Mouse (Mus musculus) C2C12 (cell line): ENCODE measurements around the gene Cnr1. TPM values are rescaled to one million over a fixed set of nuclear protein-coding genes. Genes with fewer than 3 reads are reported as not detected.

ENCODE experiments used
- H3K27me3 ChIP-seq: one replicate; pipeline ENCODE4 v1.6.1; 2011; ENCODE audit not compliant: control insufficient read depth, insufficient read depth, insufficient read length
- H3K36me3 ChIP-seq: one replicate; pipeline ENCODE4 v1.6.1; 2011; ENCODE audit not compliant: control insufficient read depth, insufficient read depth
- H3K4me3 ChIP-seq: one replicate; pipeline ENCODE4 v1.5.1; 2011; ENCODE audit warnings: mild to moderate bottlenecking, control low read depth; ENCODE audit not compliant: poor library complexity, insufficient read depth, severe bottlenecking
- H3K79me2 ChIP-seq: one replicate; pipeline ENCODE4 v1.6.1; 2011; ENCODE audit not compliant: control insufficient read depth, insufficient read depth
- H3K79me3 ChIP-seq: one replicate; pipeline ENCODE4 v1.6.1; 2011; ENCODE audit warnings: low read depth, control low read depth
- H3ac ChIP-seq: one replicate; pipeline ENCODE3; 2011; ENCODE audit warnings: low read depth; ENCODE audit not compliant: control insufficient read depth, insufficient read length
- CEBPB ChIP-seq: IDR thresholded peaks from one replicate; pipeline ENCODE4 v1.6.1; 2011; ENCODE audit warnings: low read depth, mild to moderate bottlenecking, control low read depth, moderate library complexity
- CTCF ChIP-seq: IDR thresholded peaks from one replicate; pipeline ENCODE4 v1.5.1; 2011; ENCODE audit not compliant: control insufficient read depth, insufficient read depth, insufficient read length
- FOSL1 ChIP-seq: IDR thresholded peaks from one replicate; pipeline ENCODE4 v1.8.0; 2011; ENCODE audit warnings: mild to moderate bottlenecking, low read length; ENCODE audit not compliant: poor library complexity, insufficient read depth, severe bottlenecking
- MAX ChIP-seq: IDR thresholded peaks from one replicate; pipeline ENCODE4 v1.6.1; 2011; ENCODE audit warnings: mild to moderate bottlenecking, control low read depth
- MYOD1 ChIP-seq: IDR thresholded peaks from one replicate; pipeline ENCODE4 v1.6.1; 2011; ENCODE audit warnings: low read depth; ENCODE audit not compliant: control insufficient read depth, insufficient read length
- MYOG ChIP-seq: IDR thresholded peaks from one replicate; pipeline ENCODE4 v1.6.1; 2011; ENCODE audit not compliant: control insufficient read depth, insufficient read length; ENCODE audit errors: extremely low read depth
- USF1 ChIP-seq: IDR thresholded peaks from one replicate; pipeline ENCODE4 v1.6.1; 2011; ENCODE audit warnings: low read depth, mild to moderate bottlenecking, control low read depth, moderate library complexity
- polyA plus RNA-seq: library from polyadenylated mRNA; unstranded; fragments of >200 nt; fragmentation: generic; extraction: Trizol; gene quantifications from one replicate; pipeline ENCODE4 v1.2.1, GENCODE M21; 2012; ENCODE audit warnings: missing spikeins

The Cnr1 gene
- polyA plus RNA-seq, 1 experiment, result 0.39 TPM

DNA sequence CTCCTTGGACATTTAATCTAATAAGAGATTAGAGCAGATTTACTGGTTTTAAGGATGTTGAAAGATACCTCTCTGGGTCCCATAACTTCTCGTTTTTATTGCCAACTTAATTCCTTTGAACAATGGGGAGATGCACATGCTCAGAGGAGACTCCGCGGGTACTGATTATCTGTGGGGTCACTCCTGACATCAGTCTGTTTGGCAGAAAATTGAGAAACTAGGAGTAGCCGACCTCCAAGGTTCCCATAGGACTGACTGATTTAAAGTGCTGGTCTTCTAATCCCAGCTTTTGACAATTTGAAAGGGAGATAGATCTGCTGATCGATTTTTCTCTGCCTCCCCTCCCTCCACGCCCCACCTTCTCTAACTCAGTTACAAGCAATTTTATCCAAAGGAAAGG lies 1.6 kb downstream of the Cnr1 start:
- Histone ChIP-seq H3K36me3 (no peaks in the 10 kb centered on the region), H3K4me3 (no peak overlapping the region), H3ac (no peak overlapping the region), H3K79me3 (no peaks in the 10 kb centered on the region), H3K79me2 (no peaks in the 10 kb centered on the region), H3K27me3 (no peaks in the 10 kb centered on the region)
- TF ChIP-seq CEBPB, result no peak
- no peak for TF ChIP-seq MAX
- no peak for TF ChIP-seq MYOD1
- no peak for TF ChIP-seq CTCF
- no peak for TF ChIP-seq FOSL1
- no peak for TF ChIP-seq MYOG
- no peak for TF ChIP-seq USF1

DNA sequence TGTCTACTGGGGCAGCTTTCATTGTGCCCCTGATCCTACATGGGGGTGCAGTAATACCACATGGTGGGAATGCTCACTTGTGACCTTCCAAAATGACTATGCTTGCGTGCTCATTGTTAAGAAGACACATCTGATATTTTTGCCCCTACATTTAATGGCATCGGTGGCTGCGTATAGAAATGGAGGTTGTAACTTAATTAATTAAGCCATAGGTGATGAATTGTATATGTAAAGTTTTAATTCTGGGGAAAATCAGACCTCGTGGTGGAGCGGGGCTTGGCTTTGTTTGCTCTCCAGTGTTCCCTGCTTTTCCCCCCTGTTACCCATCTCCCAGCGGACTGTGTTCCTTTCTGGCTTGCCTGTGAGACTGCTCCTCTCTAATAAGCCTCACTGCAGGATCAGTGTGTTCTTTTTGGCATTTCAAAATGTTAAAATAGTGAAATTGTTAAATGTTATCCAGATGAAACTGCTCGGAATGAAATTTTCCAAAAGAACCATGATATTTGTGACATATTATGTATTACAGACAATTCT lies 2.4 kb downstream of the Cnr1 start:
- no peaks in the 10 kb centered on the region for H3K27me3 ChIP-seq
- H3K4me3 ChIP-seq, result no peak overlapping the region
- H3K36me3 ChIP-seq, result no peaks in the 10 kb centered on the region
- H3ac ChIP-seq, result no peak overlapping the region
- H3K79me3 ChIP-seq, result no peaks in the 10 kb centered on the region
- H3K79me2 ChIP-seq, result no peaks in the 10 kb centered on the region
- TF ChIP-seq MYOG, result no peak
- no peak for TF ChIP-seq CTCF
- no peak for TF ChIP-seq MYOD1
- no peak for TF ChIP-seq USF1
- TF ChIP-seq CEBPB, result no peak
- no peak for TF ChIP-seq MAX
- TF ChIP-seq FOSL1, result no peak

DNA sequence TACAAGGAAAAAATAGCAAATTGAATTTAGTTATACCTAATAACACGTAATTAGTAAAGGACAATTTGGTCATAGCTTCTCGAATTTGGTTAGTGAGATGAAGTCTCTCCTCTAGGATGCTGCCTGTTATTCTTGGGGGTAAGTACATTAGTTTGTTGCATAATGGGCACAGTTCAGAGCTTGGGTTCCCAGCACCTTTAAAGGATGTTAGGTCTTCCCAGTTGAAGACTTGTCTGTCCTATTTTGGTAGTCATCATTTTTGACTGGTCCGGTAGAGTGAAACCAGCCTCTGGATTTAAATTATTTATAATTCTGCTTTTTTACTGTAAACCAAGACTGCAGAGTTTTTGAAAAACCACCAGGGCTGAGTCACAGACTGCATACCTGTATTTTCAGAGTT lies 3.3 kb downstream of the Cnr1 start:
- Histone ChIP-seq H3K79me2 (no peaks in the 10 kb centered on the region), H3ac (no peak overlapping the region), H3K27me3 (no peaks in the 10 kb centered on the region), H3K36me3 (no peaks in the 10 kb centered on the region), H3K79me3 (no peaks in the 10 kb centered on the region), H3K4me3 (no peak overlapping the region)
- TF ChIP-seq MYOD1 (no peak), MAX (no peak)

DNA sequence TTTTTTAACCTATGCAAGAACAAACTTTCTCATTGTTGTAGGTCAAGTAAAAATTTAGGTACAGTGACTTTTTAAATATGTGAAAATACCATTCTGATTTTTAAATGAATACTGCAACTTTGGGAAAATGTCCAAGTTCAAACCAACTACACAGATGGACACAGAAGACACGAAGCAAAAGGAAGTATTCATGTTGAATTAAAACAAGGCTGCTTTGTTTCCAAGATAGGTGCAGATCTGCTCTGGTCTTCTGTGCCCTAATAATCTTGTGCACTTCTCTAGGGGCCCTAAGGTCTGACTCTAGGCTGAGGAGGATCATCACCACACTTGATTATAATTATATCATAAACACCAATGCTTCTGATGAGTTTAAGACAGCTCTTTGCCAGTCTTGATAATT lies 4.1 kb downstream of the Cnr1 start:
- no peak for TF ChIP-seq CEBPB
- Histone ChIP-seq H3K36me3 (no peaks in the 10 kb centered on the region), H3K79me2 (no peaks in the 10 kb centered on the region), H3K27me3 (no peaks in the 10 kb centered on the region), H3K4me3 (no peak overlapping the region), H3K79me3 (no peaks in the 10 kb centered on the region), H3ac (no peak overlapping the region)

DNA sequence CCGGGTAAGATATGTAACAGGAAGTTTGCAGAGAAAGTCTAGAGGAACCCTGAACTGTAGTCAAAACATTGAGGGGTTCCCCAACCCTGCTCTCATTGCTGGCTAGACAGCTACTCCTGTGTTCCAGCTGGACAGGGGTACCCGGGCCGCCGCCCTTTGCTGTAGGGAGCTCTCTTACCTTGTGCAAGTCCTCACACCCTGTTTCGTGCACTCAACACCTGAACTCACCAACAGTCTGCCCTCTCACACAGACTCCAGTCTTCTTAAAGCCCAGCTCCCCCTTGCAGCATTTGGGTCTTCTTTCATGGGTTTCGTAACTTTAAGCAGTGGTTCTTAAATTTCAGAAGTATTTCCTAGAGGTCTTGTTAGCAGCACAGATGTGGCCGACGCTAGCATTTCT lies 7.0 kb downstream of the Cnr1 start:
- H3K79me2 ChIP-seq, result no peaks in the 10 kb centered on the region
- H3K27me3 ChIP-seq, result no peaks in the 10 kb centered on the region
- H3K36me3 ChIP-seq, result no peaks in the 10 kb centered on the region
- no peaks in the 10 kb centered on the region for H3K79me3 ChIP-seq
- H3K4me3 ChIP-seq, result no peak overlapping the region
- no peak for TF ChIP-seq MAX
- no peak for TF ChIP-seq CTCF
- no peak for TF ChIP-seq MYOG
- no peak for TF ChIP-seq USF1
- TF ChIP-seq MYOD1, result no peak
- no peak for TF ChIP-seq CEBPB
- no peak for TF ChIP-seq FOSL1
- H3ac ChIP-seq, result no peak overlapping the region

DNA sequence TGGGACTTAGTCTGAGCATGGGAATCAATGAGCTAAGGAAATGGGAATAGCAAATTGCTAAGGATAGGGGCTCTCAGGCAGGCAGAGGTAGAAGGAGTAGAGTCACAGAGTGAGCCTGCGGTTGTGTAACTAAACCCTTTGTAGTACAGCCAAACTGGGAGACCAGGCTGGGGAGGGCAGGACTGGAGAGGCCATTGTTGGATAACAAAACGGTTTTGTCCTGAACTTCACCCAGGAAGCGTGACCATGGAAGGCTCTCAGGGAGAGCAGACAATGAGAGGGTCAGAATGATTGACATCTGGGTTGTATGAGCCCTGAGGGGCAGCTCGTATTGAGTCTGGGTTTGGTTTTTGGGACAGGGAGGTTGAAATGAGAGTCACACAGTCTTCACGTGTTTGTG lies 17.2 kb downstream of the Cnr1 start:
- Histone ChIP-seq H3ac (no peak overlapping the region), H3K4me3 (no peak overlapping the region), H3K79me2 (no peaks in the 10 kb centered on the region), H3K36me3 (no peaks in the 10 kb centered on the region), H3K79me3 (no peaks in the 10 kb centered on the region), H3K27me3 (no peaks in the 10 kb centered on the region)
- no peak for TF ChIP-seq MYOD1
- TF ChIP-seq MAX, result no peak
- no peak for TF ChIP-seq MYOG
- no peak for TF ChIP-seq CTCF
- no peak for TF ChIP-seq CEBPB
- no peak for TF ChIP-seq FOSL1
- TF ChIP-seq USF1, result no peak

DNA sequence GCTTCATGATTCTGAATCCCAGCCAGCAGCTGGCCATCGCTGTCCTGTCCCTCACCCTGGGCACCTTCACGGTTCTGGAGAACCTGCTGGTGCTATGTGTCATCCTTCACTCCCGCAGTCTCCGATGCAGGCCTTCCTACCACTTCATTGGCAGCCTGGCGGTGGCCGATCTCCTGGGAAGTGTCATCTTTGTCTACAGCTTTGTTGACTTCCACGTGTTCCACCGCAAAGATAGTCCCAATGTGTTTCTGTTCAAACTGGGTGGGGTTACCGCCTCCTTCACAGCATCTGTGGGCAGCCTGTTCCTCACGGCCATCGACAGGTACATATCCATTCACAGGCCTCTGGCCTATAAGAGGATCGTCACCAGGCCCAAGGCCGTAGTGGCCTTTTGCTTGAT lies 19.5 kb downstream of the Cnr1 start:
- Histone ChIP-seq H3K4me3 (no peak overlapping the region), H3K79me2 (no peaks in the 10 kb centered on the region), H3K27me3 (no peaks in the 10 kb centered on the region), H3ac (no peak overlapping the region), H3K36me3 (no peaks in the 10 kb centered on the region), H3K79me3 (no peaks in the 10 kb centered on the region)
- TF ChIP-seq CTCF (no peak), CEBPB (no peak), FOSL1 (no peak), MYOD1 (no peak), MAX (no peak), USF1 (no peak), MYOG (no peak)
